Mouse (Mus musculus) frontal cortex, adult 2 months (tissue): Measurements from ENCODE around the gene Nr2c2. TPM values are rescaled to one million over a fixed set of nuclear protein-coding genes. Genes with fewer than 3 reads are reported as not detected.

Experiments
- DNase-seq, 2 experiments: peaks; one replicate each; pipeline ENCODE4 v3.0.0; 2022; ENCODE audit warnings: low spot score in 1 of 2; ENCODE audit errors: extremely low spot score in 1 of 2
- polyA plus RNA-seq: library from polyadenylated mRNA; depleted of rRNA; stranded (reverse); fragments of >200 nt; gene quantifications from 2 replicates; pipeline ENCODE4 v1.2.3, GENCODE M21; 2012

Gene Nr2c2
- polyA plus RNA-seq, 1 experiment = 44.2 TPM

DNA sequence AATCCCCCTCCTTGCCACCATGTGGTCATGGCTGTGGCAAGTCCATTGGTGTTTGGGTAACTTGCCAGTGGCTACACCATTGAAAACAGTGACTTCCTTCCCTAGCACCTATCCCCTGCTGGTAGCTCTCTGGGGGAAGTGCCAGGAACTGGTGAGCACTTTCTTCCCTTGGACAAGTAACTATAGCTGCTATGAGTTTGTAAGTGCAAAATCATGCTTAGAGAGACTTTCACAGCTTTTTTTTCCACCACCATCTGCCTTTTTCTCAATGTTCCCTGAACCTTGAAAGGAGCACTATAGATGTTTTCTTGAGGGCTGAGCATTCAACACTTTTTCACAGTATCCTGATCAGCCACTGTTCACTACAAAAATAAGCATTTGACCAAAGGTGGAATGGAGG, 33.4 kb downstream of the Nr2c2 start:
- peak; percentile 22 to 62 for DNase-seq

GRCm38 (mm10) chr6:92126861-92127468, 35.8 kb downstream of the Nr2c2 start:
- no peak for DNase-seq

GRCm38 (mm10) chr6:92131456-92131855, 40.3 kb downstream of the Nr2c2 start:
- no peak for DNase-seq

DNA sequence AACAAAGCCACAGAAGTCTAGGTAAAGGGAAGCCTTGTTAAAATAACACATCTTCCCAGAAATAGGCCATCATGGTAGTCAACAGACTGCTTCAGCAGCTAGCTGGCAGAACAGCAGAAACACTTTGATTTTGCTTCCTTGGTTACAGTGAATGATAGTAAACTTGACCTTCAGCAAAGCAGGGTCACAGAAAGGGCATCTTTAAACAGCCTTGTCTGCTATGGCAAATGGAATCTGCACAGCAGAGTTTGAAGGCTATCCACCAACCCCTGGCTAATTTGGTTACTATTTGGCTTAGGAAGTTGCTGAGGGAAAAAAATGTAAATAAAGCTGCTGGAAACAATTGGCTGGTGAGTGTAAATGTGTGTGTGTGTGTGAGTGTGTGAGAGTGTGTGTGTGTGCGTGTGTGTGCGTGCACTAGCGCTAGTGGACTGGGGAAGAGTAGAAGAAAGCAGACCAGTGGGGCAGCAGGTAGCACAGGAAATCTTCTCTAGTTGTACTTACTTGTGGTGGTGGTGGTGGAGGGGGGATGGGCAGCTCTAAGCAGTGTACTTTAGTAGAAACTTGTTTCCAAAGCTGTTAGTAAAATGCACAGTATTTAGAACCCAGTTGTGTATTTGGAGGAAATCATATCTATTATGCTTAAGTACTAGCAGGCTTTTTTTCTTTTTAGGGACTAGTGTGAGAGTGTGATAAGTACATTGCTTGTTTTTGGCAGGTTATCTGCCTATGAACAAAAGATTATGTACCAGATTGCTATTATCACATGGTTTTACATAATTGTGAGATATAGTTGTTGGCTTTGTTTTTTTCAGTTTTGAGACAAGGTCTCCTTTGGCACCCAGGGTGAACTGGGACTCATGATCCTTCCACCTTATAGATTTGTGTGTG, 41.1 kb downstream of the Nr2c2 start:
- DNase-seq = no peak

- DNase-seq = peak; percentile 52 to 66
Observed at GRCm38 (mm10) chr6:92133617-92134016, 42.4 kb downstream of the Nr2c2 start.

DNA sequence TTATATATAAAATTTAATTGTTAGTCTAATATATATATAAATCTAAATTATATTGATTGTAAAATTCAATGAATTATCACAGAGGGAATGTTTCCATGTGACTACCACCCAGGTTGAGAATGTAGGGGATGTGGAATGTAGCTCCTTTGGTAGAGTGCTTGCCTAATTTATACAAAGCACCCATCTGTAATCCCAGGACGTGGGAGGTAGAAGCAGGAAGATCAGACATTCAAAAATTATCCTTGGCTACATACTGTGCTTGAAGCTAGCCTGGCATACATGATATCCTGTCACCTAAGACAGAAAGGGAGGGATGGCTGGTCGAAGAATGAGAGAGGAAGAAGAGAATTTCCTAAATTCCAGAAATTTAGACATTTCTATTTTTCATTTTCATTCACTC, 45.2 kb downstream of the Nr2c2 start:
- DNase-seq = peak; percentile 38 to 62

DNA sequence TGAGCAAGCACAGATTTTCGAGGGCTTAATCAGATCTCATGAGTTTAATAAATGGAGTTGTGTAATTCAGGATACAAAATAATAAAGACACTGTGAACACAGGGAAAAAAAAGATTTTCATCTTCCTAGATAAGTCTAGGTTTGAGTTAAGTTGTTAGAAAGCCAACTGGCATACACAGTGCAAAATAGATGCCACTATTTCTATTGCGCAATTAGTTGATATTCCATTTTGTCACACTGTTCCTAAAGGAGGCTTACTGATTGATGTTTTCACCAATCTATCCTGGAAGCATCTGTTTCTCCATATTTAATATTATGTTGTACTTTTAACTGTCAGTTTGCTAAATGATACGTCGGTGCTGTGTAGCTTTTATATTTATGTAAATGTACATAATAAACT, 54.7 kb downstream of the Nr2c2 start:
- DNase-seq = no peak

- no peak for DNase-seq
Observed at GRCm38 (mm10) chr6:92153774-92154173, 62.6 kb downstream of the Nr2c2 start.

DNA sequence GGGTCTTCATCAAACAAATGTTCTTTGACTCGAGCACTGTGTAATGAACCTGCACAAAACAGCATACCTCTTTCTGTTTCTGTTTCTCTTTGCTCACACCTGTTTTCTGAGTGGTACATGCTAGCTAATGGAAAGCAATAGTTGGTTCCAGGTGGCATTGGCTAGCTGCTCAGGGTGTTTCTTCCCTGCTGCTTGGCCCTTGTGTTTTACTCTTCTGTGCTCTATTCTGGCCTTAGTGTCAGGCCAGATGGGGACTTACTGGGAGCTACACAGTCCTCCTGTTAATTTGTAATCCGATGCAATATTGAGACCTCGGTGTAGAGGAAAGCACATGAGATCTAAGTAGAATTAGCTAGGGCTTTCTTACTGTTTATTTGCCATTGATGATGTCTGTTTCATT, 67.6 kb downstream of the Nr2c2 start:
- no peak for DNase-seq

- no peak for DNase-seq
Observed at GRCm38 (mm10) chr6:92162724-92163123, 71.5 kb downstream of the Nr2c2 start.

DNA sequence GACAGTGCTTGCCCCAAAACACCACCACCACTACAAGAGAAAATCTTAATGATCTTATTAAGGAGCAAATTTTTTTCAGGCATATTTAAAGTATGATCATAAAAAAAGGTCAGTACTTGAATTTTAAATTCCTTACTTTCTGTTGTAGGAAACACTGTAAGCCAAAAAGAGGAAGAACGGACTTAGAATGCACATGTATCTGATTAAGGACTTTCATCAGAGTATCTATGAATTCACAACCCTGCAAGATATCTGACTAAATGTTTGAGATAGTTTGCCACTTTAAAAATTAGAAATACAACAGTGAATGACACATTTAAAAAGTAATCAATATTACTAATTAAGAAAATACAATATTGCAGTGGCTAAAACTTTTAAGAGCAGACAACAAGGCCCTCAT, 85.3 kb downstream of the Nr2c2 start:
- DNase-seq = no peak

- peak; percentile 22 to 79 for DNase-seq
Observed at GRCm38 (mm10) chr6:92183621-92184131, 92.5 kb downstream of the Nr2c2 start, which contains the start of gene Mrps25. Gene Mrps25, minus strand, starts transcription at chr6:92184033.

DNA sequence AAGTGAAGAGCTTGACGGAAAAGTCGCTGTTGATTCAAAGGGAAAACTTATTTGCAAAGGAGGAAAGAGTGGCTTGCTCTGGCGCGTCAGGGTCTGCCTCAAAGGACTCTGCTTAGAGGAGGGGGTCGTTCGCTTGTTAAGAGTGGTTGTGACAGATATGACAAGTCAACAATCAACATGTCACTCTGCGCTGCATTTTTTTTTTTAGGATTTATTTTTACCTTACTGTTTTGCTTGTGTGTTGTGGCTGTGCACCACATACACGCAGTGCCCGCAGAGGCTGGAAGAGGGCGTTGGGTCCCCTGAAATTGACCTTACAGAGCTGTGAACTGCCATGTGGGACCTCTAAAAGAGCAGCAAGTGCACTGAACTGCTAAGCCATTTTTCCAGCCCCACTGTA, 93.0 kb downstream of the Nr2c2 start:
- DNase-seq = no peak

GRCm38 (mm10) chr6:92199414-92199813, 108.2 kb downstream of the Nr2c2 start:
- DNase-seq = no peak

GRCm38 (mm10) chr6:92214055-92214772, 123.0 kb downstream of the Nr2c2 start:
- DNase-seq = peak in 1 of 2 experiments; percentile 7

DNA sequence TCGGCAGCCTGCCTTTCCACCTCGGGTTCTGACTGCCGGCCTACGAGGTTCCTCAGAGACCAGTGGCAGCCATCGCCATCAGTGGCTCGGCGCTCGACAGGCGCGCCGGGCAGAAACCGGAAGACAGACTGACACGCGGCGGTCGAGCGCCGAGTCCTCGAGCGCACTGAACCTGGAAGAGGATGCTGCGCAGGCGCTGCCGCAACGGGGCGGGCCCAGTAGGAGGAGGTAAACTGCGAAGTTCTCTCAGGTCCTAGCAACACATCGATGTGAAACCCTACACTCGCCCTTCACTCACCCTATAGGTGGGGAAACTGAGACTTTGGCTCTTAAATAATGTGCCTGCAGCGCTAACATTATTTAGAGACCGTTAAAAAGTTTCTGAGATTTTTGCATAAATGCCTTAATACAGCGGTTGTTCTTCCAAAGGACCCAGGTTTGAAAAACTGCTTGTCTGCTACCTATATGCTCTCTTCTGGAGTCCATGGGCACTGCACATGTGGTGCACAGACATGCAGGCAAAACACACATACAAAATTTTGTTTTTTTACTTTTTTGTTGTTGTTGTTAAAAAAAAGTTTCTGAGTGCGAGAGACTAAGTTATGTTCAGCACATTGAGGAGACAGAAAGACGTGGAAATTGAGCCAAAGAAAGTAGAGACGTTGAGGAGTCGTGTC, 123.7 kb downstream of the Nr2c2 start, which contains the start of gene Rbsn:
Rbsn (minus strand) TSS at position 153 of the 677 bp plus-strand sequence.
- peak; percentile 82 to 95 for DNase-seq

DNA sequence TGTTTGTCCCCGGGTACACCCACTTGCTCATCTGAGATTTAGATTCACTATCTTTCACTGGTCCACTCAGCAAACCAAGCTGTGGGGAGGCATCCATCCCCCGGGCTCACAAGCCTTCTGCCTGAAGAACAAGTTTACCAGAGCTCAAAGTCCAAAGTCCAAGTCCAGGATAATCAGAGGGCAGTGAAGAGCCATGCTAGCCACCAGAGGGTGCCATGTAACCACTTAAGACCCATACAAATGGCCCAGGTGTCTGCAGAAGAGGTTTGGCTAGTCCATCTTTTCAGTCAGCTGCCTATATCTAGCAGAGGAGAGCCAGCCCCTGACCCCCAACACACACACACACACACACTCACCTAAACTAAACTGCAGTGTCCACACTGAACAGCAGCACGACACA, 128.3 kb downstream of the Nr2c2 start:
- peak; percentile 14 to 66 for DNase-seq

DNA sequence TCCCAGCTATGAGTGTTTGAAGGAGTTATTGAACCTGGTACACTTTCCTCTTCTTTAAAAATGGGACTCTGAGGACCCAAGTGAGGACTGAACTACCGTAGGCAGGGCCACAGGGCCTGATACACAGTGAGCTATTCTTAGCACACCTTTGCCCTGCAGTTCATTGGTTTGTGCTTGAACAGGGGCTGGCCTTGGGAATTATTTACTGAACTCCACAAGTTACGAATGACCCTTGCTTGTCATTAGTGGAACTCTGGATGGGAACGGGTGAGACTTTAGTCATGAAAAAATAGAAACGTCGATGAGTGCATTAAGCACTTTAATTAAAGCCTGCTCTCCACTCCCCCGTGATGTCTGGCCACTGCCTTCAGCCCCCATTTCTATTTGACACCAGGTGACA, 130.4 kb downstream of the Nr2c2 start:
- DNase-seq = no peak

GRCm38 (mm10) chr6:92222021-92222420, 130.8 kb downstream of the Nr2c2 start:
- DNase-seq = no peak
